Mouse (Mus musculus) erythroblast, embryonic 14.5 days (primary cell): ENCODE data around the gene Olfr1019.

Experiments
- GATA1 ChIP-seq: IDR thresholded peaks from 2 replicates; pipeline ENCODE4 v1.6.1; 2012; ENCODE audit warnings: low read length, inconsistent platforms, mixed read lengths
- TAL1 ChIP-seq: IDR thresholded peaks from 3 replicates; pipeline ENCODE4 v1.6.1; 2012; ENCODE audit warnings: low read length, inconsistent platforms, mixed read lengths

- no peak for TF ChIP-seq TAL1
- no peak for TF ChIP-seq GATA1
These were observed 27.1 kb downstream of the Olfr1019 start, which contains the start of gene Olfr1018 for GRCm38 (mm10) chr2:85818179-85818578.
